Mouse (Mus musculus) embryonic facial prominence, embryonic 10.5 days (tissue): ENCODE measurements at regions not wholly inside any gene's neighbourhood (a gene's known extent, or its start where the extent isn't known, plus 50 kb on each side); places are given as distances from the start of the nearest gene placed in this dataset.

Source experiments
- DNase-seq: peaks from one replicate; pipeline ENCODE4 v3.0.0-alpha.2; 2017; ENCODE audit warnings: low spot score
- H3K27ac ChIP-seq: fragments of 300-500 bp; sonication (generic); replicated peaks from 2 replicates; pipeline ENCODE4 v1.5.1; 2016; ENCODE audit warnings: mild to moderate bottlenecking
- H3K27me3 ChIP-seq: fragments of 300-500 bp; sonication (generic); replicated peaks from 2 replicates; pipeline ENCODE4 v1.6.1; 2016; ENCODE audit warnings: low read depth, mild to moderate bottlenecking; ENCODE audit not compliant: poor library complexity, severe bottlenecking
- H3K36me3 ChIP-seq: fragments of 300-500 bp; sonication (generic); replicated peaks from 2 replicates; pipeline ENCODE4 v1.6.1; 2016; ENCODE audit warnings: mild to moderate bottlenecking, moderate library complexity
- H3K4me1 ChIP-seq: fragments of 300-500 bp; sonication (generic); 2 replicates; pipeline ENCODE4 v1.6.1; 2016
- H3K4me3 ChIP-seq: fragments of 300-500 bp; sonication (generic); 2 replicates; pipeline ENCODE4 v1.5.1; 2016; ENCODE audit warnings: mild to moderate bottlenecking, moderate library complexity
- H3K9me3 ChIP-seq: fragments of 300-500 bp; sonication (generic); 2 replicates; pipeline ENCODE4 v1.6.1; 2016; ENCODE audit warnings: mild to moderate bottlenecking
- WGBS: fragments of 180-500 bp; shearing (Covaris S2); methylation state at CpG from one replicate; pipeline ENCODE4 v1.1.7; 2016; 5-methylcytosine and 5-hydroxymethylcytosine counted together

DNA sequence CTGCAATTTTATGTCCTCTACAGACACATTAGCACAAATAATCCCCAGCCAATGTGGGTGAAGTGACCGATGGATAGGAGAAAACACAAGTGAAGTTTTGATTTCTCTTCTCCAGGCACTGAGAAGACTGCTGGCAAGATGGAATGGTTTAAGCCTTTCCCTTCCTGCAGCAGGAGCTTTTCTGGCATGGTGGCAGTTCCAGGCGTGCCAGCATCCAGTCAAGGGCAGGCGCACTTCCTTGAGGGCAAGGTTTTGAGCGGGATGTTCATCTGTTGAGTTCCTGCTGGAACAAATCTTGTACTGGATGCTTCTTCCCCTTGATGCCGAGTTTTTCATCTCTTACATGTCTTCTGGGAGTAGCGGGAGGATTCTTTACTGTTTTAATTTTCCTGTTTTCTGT is 138.1 kb upstream of the Ndst3 start:
- Histone ChIP-seq H3K27me3 (no peaks in the 10 kb centered on the region), H3K4me3 (no peak overlapping the region), H3K9me3 (no peaks in the 10 kb centered on the region), H3K4me1 (no peaks in the 10 kb centered on the region), H3K27ac (no peak overlapping the region), H3K36me3 (no peaks in the 10 kb centered on the region)
- DNase-seq = no peak
- WGBS = 74% methylated on average over 6 of the region's 6 CpGs

- no peaks in the 10 kb centered on the region for H3K36me3 ChIP-seq
- H3K4me3 ChIP-seq = no peak overlapping the region
- WGBS = 90% methylated on average over 10 of the region's 10 CpGs
- no peak overlapping the region for H3K27ac ChIP-seq
- no peaks in the 10 kb centered on the region for H3K27me3 ChIP-seq
- no peaks in the 10 kb centered on the region for H3K9me3 ChIP-seq
- H3K4me1 ChIP-seq = no peaks in the 10 kb centered on the region
- DNase-seq = no peak
Observed at GRCm38 (mm10) chr3:123838385-123839170, 147.9 kb upstream of the Ndst3 start.

DNA sequence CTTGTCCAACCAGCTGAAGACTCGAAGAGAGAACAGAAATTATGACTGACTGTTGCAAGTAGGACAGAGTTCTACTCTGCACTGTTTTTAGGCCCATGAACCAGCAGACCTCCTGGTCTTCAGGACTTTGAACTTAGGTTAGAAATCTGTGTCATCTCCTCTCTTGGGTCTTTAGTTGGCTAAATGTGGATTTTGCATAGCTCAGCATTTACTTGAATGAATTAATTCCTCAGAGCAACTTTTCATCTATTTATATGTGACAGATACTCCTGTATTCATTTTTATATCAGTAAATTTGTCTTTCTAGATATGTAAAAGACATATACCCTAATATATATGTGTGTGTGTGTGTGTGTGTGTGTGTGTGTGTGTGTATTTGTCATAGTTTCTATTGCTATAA is 155.9 kb upstream of the Ndst3 start:
- H3K27ac ChIP-seq = no peak overlapping the region
- H3K27me3 ChIP-seq = no peaks in the 10 kb centered on the region
- no peaks in the 10 kb centered on the region for H3K36me3 ChIP-seq
- H3K9me3 ChIP-seq = no peaks in the 10 kb centered on the region
- WGBS = 86% methylated on average over 1 of the region's 1 CpGs
- no peaks in the 10 kb centered on the region for H3K4me1 ChIP-seq
- no peak overlapping the region for H3K4me3 ChIP-seq
- no peak for DNase-seq

GRCm38 (mm10) chr3:123848663-123849062 is 158.0 kb upstream of the Ndst3 start:
- Histone ChIP-seq H3K4me1 (no peaks in the 10 kb centered on the region), H3K27me3 (no peaks in the 10 kb centered on the region), H3K27ac (no peak overlapping the region), H3K36me3 (no peaks in the 10 kb centered on the region), H3K4me3 (no peak overlapping the region), H3K9me3 (no peaks in the 10 kb centered on the region)
- DNase-seq = no peak
- WGBS = 85% methylated on average over 2 of the region's 2 CpGs

- no peaks in the 10 kb centered on the region for H3K36me3 ChIP-seq
- H3K9me3 ChIP-seq = no peaks in the 10 kb centered on the region
- H3K27me3 ChIP-seq = no peaks in the 10 kb centered on the region
- DNase-seq = no peak
- 77% methylated on average over 3 of the region's 3 CpGs for WGBS
- no peak overlapping the region for H3K27ac ChIP-seq
- no peaks in the 10 kb centered on the region for H3K4me1 ChIP-seq
- H3K4me3 ChIP-seq = no peak overlapping the region
Observed at GRCm38 (mm10) chr3:123852889-123853288, 162.2 kb upstream of the Ndst3 start.

DNA sequence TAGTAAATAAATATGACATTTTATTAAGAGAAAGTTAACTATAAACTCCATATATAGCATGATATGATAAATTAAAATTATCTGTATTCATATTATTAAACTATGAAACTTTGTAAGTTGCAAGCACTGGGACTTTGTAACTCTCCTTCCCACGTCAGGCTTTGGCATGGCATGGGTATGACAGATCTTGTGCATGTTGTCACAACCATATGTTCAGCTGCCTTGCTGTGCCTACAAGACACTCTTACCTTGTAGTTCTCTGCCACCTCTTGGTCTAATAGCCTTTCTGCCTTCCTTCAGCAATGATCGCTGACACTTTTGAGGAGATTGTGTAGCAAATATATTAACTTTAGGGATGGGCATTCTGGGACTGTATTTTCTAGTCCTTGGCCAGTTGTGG is 183.1 kb upstream of the Ndst3 start:
- Histone ChIP-seq H3K4me3 (no peak overlapping the region), H3K27ac (no peak overlapping the region), H3K4me1 (no peaks in the 10 kb centered on the region), H3K36me3 (no peaks in the 10 kb centered on the region), H3K9me3 (no peaks in the 10 kb centered on the region), H3K27me3 (no peaks in the 10 kb centered on the region)
- WGBS = 91% methylated on average over 2 of the region's 2 CpGs
- no peak for DNase-seq

GRCm38 (mm10) chr3:123893691-123894090 is 203.0 kb upstream of the Ndst3 start:
- H3K36me3 ChIP-seq = no peaks in the 10 kb centered on the region
- no peaks in the 10 kb centered on the region for H3K9me3 ChIP-seq
- H3K4me3 ChIP-seq = no peak overlapping the region
- H3K4me1 ChIP-seq = no peaks in the 10 kb centered on the region; the same call in 1 of the 2 replicates
- DNase-seq = no peak
- H3K27ac ChIP-seq = no peak overlapping the region
- WGBS = 36% methylated on average over 3 of the region's 3 CpGs
- H3K27me3 ChIP-seq = no peaks in the 10 kb centered on the region

DNA sequence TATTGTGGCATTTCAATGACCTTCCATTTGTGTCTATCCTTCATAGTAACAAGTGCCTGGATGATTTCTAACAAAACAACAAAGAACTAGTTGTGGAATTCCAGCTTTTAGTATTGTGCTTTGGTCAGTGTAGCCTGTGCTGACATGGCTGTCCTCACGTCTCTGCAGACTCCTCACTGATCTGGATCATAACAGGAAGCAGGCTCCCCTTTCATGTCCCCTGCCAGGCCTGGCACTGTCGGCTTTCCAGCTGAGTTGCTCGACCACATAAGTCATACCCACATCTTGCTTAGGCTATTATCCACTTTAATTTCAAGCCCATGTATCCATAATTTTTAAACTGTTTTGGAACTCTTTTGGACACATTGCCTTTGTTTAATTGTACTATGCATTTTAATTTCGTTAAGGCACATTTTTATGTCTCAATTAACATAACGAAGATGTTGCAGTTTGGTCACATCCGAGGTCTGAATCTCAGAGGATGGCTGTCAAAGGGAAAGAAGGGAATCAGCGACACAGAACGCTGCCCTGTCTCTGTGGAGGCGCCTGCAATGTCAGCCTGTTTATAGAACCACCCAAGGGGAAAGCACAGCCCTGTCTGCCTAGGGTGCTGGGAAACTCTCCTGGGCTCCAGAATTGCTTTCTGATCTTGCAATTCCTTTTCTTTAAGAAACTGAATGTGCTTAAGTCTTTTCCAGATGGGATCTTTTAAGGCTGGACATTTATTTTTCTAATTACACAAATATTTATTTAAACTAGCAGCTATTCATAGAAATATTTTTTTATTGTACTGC is 215.5 kb upstream of the Ndst3 start:
- DNase-seq = peak; percentile 22
- 38% methylated on average over 9 of the region's 9 CpGs for WGBS
- H3K9me3 ChIP-seq = no peaks in the 10 kb centered on the region
- no peak overlapping the region for H3K4me3 ChIP-seq
- no peaks in the 10 kb centered on the region for H3K36me3 ChIP-seq
- peaks cover 7% of the 10 kb centered on the region for H3K4me1 ChIP-seq
- H3K27ac ChIP-seq = no peak overlapping the region
- no peaks in the 10 kb centered on the region for H3K27me3 ChIP-seq

DNA sequence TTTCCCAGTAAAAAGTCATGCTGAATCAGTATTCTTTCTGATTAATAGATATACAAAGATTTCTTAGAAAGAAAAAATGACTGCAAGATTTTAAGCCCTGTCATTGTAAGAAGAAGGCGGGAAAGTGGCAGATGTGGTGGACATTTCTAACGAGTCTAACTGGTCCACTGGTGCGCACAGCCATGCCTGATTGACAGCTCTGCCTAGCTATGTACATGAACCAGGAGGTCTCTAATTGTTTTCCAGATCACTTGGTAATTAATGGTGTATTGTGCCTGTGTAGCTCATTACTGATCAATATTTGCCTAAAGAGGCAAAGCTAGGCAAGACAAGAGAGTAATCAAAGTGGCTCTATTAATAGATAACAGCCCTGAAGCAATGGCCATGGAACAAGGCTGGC is 227.5 kb upstream of the Ndst3 start:
- no peaks in the 10 kb centered on the region for H3K27me3 ChIP-seq
- no peaks in the 10 kb centered on the region for H3K36me3 ChIP-seq
- no peak overlapping the region for H3K4me3 ChIP-seq
- no peak overlapping the region for H3K27ac ChIP-seq
- no peak for DNase-seq
- H3K9me3 ChIP-seq = no peaks in the 10 kb centered on the region
- H3K4me1 ChIP-seq = no peaks in the 10 kb centered on the region
- WGBS = 78% methylated on average over 3 of the region's 3 CpGs

- Histone ChIP-seq H3K4me1 (no peaks in the 10 kb centered on the region), H3K9me3 (no peaks in the 10 kb centered on the region), H3K4me3 (no peak overlapping the region), H3K27me3 (no peaks in the 10 kb centered on the region), H3K27ac (no peak overlapping the region), H3K36me3 (no peaks in the 10 kb centered on the region)
- DNase-seq = no peak
- 87% methylated on average over 6 of the region's 6 CpGs for WGBS
Observed at GRCm38 (mm10) chr3:123952121-123952520, 261.5 kb upstream of the Ndst3 start.

DNA sequence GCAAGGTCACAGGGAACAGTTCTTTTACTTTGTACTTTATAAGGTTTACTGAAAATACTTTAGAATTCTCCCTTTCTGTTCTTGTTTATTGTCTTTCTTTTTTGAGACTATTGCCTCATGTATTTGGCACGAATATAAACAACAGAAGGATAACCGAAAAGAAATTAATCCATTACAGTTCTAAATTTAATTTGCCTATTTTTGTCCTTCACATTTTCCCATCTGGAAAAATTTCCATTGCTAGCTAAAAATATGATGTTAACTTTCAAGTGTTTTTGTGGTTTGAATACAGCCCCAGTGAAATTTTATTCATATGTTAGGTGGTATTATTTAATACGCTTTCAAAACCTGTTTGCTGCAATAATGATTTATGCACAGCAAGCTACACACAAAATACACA is 276.7 kb upstream of the Ndst3 start:
- Histone ChIP-seq H3K27me3 (no peaks in the 10 kb centered on the region), H3K27ac (no peak overlapping the region), H3K4me3 (no peak overlapping the region), H3K4me1 (no peaks in the 10 kb centered on the region), H3K9me3 (no peaks in the 10 kb centered on the region), H3K36me3 (no peaks in the 10 kb centered on the region)
- 91% methylated on average over 3 of the region's 3 CpGs for whole genome bisulfite sequencing
- no peak for DNase-seq

DNA sequence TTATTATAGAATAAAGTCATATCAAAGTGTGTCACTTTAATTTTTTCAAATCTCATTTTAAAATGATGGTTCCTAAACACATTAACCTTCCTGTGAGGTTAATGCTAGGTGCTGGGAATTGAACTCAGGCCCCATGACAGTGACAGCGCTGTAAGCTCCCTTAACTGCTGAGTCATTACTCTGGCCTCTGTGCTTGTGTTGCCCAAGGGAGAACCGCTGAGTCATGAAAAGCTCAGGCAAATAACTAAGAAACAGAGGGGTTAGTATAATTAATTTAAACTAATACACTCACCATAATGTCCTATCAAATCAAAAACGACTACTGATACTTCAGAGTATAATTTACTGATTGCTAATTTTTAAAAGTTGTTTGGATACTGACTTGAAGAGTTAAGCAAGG is 281.7 kb upstream of the Ndst3 start:
- no peaks in the 10 kb centered on the region for H3K4me1 ChIP-seq
- H3K4me3 ChIP-seq = no peak overlapping the region
- no peak overlapping the region for H3K27ac ChIP-seq
- no peaks in the 10 kb centered on the region for H3K9me3 ChIP-seq
- DNase-seq = no peak
- no peaks in the 10 kb centered on the region for H3K27me3 ChIP-seq
- WGBS = 80% methylated on average over 3 of the region's 3 CpGs
- H3K36me3 ChIP-seq = no peaks in the 10 kb centered on the region
